Mouse (Mus musculus): Measurements from ENCODE around the gene Cd79b. TPM values are rescaled to one million over a fixed set of nuclear protein-coding genes. Genes with fewer than 3 reads are reported as not detected.

Cd79b gene
- total and polyA plus RNA-seq, 2 experiments from 2014 or later = 0.63 to 1.7 TPM

GRCm38 (mm10) chr11:106324858-106325257 lies 10.3 kb upstream of the Cd79b start:
- WGBS = 71% methylated on average over 5 of the region's 5 CpGs
- Histone ChIP-seq H3K27ac (no peak overlapping the region), H3K27me3 (ENCODE audit: insufficient read depth, low read length) (no peaks in the 10 kb centered on the region), H3K36me3 (ENCODE audit: insufficient read depth, low read length) (no peaks in the 10 kb centered on the region), H3K9ac (replicated peaks; ENCODE audit: low read length) (no peak overlapping the region), H3K4me2 (ENCODE audit: low read depth, low read length) (no peak overlapping the region), H3K9me3 (ENCODE audit: low read length) (no peaks in the 10 kb centered on the region), H3K4me1 (ENCODE audit: insufficient read depth, low read length) (no peaks in the 10 kb centered on the region), H3K4me3 (ENCODE audit: low read length) (no peak overlapping the region)
- TF ChIP-seq CTCF (IDR thresholded peaks at IDR 0.05; ENCODE audit: low read depth) = no peak
- DNase-seq (ENCODE audit: low spot score) = no peak
- ATAC-seq = no peak

- no peaks in the 10 kb centered on the region for H3K4me1 ChIP-seq (ENCODE audit: insufficient read depth, low read length)
- 77% methylated on average over 21 of the region's 21 CpGs for WGBS
- H3K27me3 ChIP-seq (ENCODE audit: insufficient read depth, low read length) = no peaks in the 10 kb centered on the region
- ATAC-seq (no peak), DNase-seq (ENCODE audit: low spot score) (no peak)
- TF ChIP-seq CTCF (IDR thresholded peaks at IDR 0.05; ENCODE audit: low read depth) = no peak
- no peaks in the 10 kb centered on the region for H3K36me3 ChIP-seq (ENCODE audit: insufficient read depth, low read length)
- H3K9ac ChIP-seq (replicated peaks; ENCODE audit: low read length) = no peak overlapping the region
- no peak overlapping the region for H3K27ac ChIP-seq
- H3K4me3 ChIP-seq (ENCODE audit: low read length) = no peak overlapping the region
- H3K4me2 ChIP-seq (ENCODE audit: low read depth, low read length) = no peak overlapping the region
- no peaks in the 10 kb centered on the region for H3K9me3 ChIP-seq (ENCODE audit: low read length)
Observed at GRCm38 (mm10) chr11:106318406-106319366, 4.1 kb upstream of the Cd79b start.

GRCm38 (mm10) chr11:106317801-106318200 lies 3.2 kb upstream of the Cd79b start:
- H3K4me3 ChIP-seq (ENCODE audit: low read length) = no peak overlapping the region
- no peak for TF ChIP-seq CTCF (IDR thresholded peaks at IDR 0.05; ENCODE audit: low read depth)
- H3K27ac ChIP-seq = no peak overlapping the region
- H3K9me3 ChIP-seq (ENCODE audit: low read length) = no peaks in the 10 kb centered on the region
- ATAC-seq = no peak
- H3K4me2 ChIP-seq (ENCODE audit: low read depth, low read length) = no peak overlapping the region
- no peaks in the 10 kb centered on the region for H3K4me1 ChIP-seq (ENCODE audit: insufficient read depth, low read length)
- H3K9ac ChIP-seq (replicated peaks; ENCODE audit: low read length) = no peak overlapping the region
- 83% methylated on average over 7 of the region's 7 CpGs for WGBS
- H3K36me3 ChIP-seq (ENCODE audit: insufficient read depth, low read length) = no peaks in the 10 kb centered on the region
- DNase-seq (ENCODE audit: low spot score) = no peak
- H3K27me3 ChIP-seq (ENCODE audit: insufficient read depth, low read length) = no peaks in the 10 kb centered on the region

GRCm38 (mm10) chr11:106316416-106316815 lies 1.9 kb upstream of the Cd79b start:
- Histone ChIP-seq H3K27ac (no peak overlapping the region), H3K4me2 (ENCODE audit: low read depth, low read length) (no peak overlapping the region), H3K9me3 (ENCODE audit: low read length) (no peaks in the 10 kb centered on the region), H3K27me3 (ENCODE audit: insufficient read depth, low read length) (no peaks in the 10 kb centered on the region), H3K9ac (replicated peaks; ENCODE audit: low read length) (no peak overlapping the region), H3K4me3 (ENCODE audit: low read length) (no peak overlapping the region), H3K4me1 (ENCODE audit: insufficient read depth, low read length) (no peaks in the 10 kb centered on the region), H3K36me3 (ENCODE audit: insufficient read depth, low read length) (no peaks in the 10 kb centered on the region)
- no peak for TF ChIP-seq CTCF (IDR thresholded peaks at IDR 0.05; ENCODE audit: low read depth)
- ATAC-seq = no peak
- no peak for DNase-seq (ENCODE audit: low spot score)
- WGBS = 89% methylated on average over 1 of the region's 1 CpGs

- no peak overlapping the region for H3K9ac ChIP-seq (replicated peaks; ENCODE audit: low read length)
- WGBS = 83% methylated on average over 5 of the region's 5 CpGs
- DNase-seq (ENCODE audit: low spot score) (no peak), ATAC-seq (no peak)
- no peaks in the 10 kb centered on the region for H3K27me3 ChIP-seq (ENCODE audit: insufficient read depth, low read length)
- no peak overlapping the region for H3K4me2 ChIP-seq (ENCODE audit: low read depth, low read length)
- no peak overlapping the region for H3K4me3 ChIP-seq (ENCODE audit: low read length)
- H3K4me1 ChIP-seq (ENCODE audit: insufficient read depth, low read length) = no peaks in the 10 kb centered on the region
- TF ChIP-seq CTCF (IDR thresholded peaks at IDR 0.05; ENCODE audit: low read depth) = no peak
- no peaks in the 10 kb centered on the region for H3K36me3 ChIP-seq (ENCODE audit: insufficient read depth, low read length)
- no peak overlapping the region for H3K27ac ChIP-seq
- no peaks in the 10 kb centered on the region for H3K9me3 ChIP-seq (ENCODE audit: low read length)
Observed at GRCm38 (mm10) chr11:106313533-106313932, 1.0 kb downstream of the Cd79b start.

- Histone ChIP-seq H3K4me3 (ENCODE audit: low read length) (no peak overlapping the region), H3K27me3 (ENCODE audit: insufficient read depth, low read length) (no peaks in the 10 kb centered on the region), H3K4me1 (ENCODE audit: insufficient read depth, low read length) (no peaks in the 10 kb centered on the region), H3K9me3 (ENCODE audit: low read length) (no peaks in the 10 kb centered on the region), H3K4me2 (ENCODE audit: low read depth, low read length) (no peak overlapping the region), H3K9ac (replicated peaks; ENCODE audit: low read length) (no peak overlapping the region), H3K36me3 (ENCODE audit: insufficient read depth, low read length) (no peaks in the 10 kb centered on the region), H3K27ac (no peak overlapping the region)
- 69% methylated on average over 5 of the region's 5 CpGs for WGBS
- no peak for DNase-seq (ENCODE audit: low spot score)
- ATAC-seq = no peak
- no peak for TF ChIP-seq CTCF (IDR thresholded peaks at IDR 0.05; ENCODE audit: low read depth)
Observed at GRCm38 (mm10) chr11:106310123-106310522, 4.4 kb downstream of the Cd79b start.

- no peak overlapping the region for H3K4me2 ChIP-seq (ENCODE audit: low read depth, low read length)
- H3K4me1 ChIP-seq (ENCODE audit: insufficient read depth, low read length) = no peaks in the 10 kb centered on the region
- no peak for ATAC-seq
- no peaks in the 10 kb centered on the region for H3K36me3 ChIP-seq (ENCODE audit: insufficient read depth, low read length)
- 81% methylated on average over 11 of the region's 11 CpGs for WGBS
- H3K9ac ChIP-seq (replicated peaks; ENCODE audit: low read length) = no peak overlapping the region
- H3K27me3 ChIP-seq (ENCODE audit: insufficient read depth, low read length) = no peaks in the 10 kb centered on the region
- no peak for DNase-seq (ENCODE audit: low spot score)
- no peak overlapping the region for H3K4me3 ChIP-seq (ENCODE audit: low read length)
- H3K9me3 ChIP-seq (ENCODE audit: low read length) = no peaks in the 10 kb centered on the region
- no peak for TF ChIP-seq CTCF (IDR thresholded peaks at IDR 0.05; ENCODE audit: low read depth)
- H3K27ac ChIP-seq = no peak overlapping the region
Observed at GRCm38 (mm10) chr11:106308162-106308561, 6.4 kb downstream of the Cd79b start.
